Mouse (Mus musculus) stomach, embryonic 14.5 days (tissue): Measurements from ENCODE around the gene Adgrf1. TPM values are rescaled to one million over a fixed set of nuclear protein-coding genes. Genes with fewer than 3 reads are reported as not detected.

Experiments used
- ATAC-seq: fragments of 200-750 bp; cut with Nextera tagmentation; 2 replicates; pipeline ENCODE4 v1.8.0; 2017; ENCODE audit warnings: low read depth, moderate TSS enrichment; ENCODE audit not compliant: insufficient number of reproducible peaks, insufficient read depth, low FRiP score
- H3K27ac ChIP-seq: fragments of 300-500 bp; sonication (generic); 2 replicates; pipeline ENCODE4 v1.5.1; 2014; ENCODE audit warnings: mild to moderate bottlenecking, low read length, moderate library complexity, mixed read lengths
- H3K27me3 ChIP-seq: fragments of 300-500 bp; sonication (generic); 2 replicates; pipeline ENCODE4 v1.6.1; 2014; ENCODE audit warnings: low read length, control low read depth, mixed read lengths; ENCODE audit not compliant: control insufficient read depth, insufficient read depth
- H3K36me3 ChIP-seq: fragments of 300-500 bp; sonication (generic); 2 replicates; pipeline ENCODE4 v1.6.1; 2014; ENCODE audit warnings: mild to moderate bottlenecking, control low read depth, low read length, moderate library complexity, mixed read lengths; ENCODE audit not compliant: control insufficient read depth, insufficient read depth
- H3K4me1 ChIP-seq: fragments of 300-500 bp; sonication (generic); 2 replicates; pipeline ENCODE4 v1.6.1; 2014; ENCODE audit warnings: low read length, control low read depth, mixed read lengths; ENCODE audit not compliant: control insufficient read depth, insufficient read depth
- H3K4me2 ChIP-seq: fragments of 300-500 bp; sonication (generic); replicated peaks from 2 replicates; pipeline ENCODE4 v1.6.1; 2014; ENCODE audit warnings: low read depth, low read length, control low read depth
- H3K4me3 ChIP-seq: fragments of 300-500 bp; sonication (generic); 2 replicates; pipeline ENCODE4 v1.5.1; 2014; ENCODE audit warnings: low read depth, low read length, control low read depth
- H3K9ac ChIP-seq: fragments of 300-500 bp; sonication (generic); replicated peaks from 2 replicates; pipeline ENCODE4 v1.6.1; 2014; ENCODE audit warnings: low read depth, mild to moderate bottlenecking, control low read depth, low read length, moderate library complexity, mixed read lengths
- H3K9me3 ChIP-seq: fragments of 300-500 bp; sonication (generic); 2 replicates; pipeline ENCODE4 v1.6.1; 2016; ENCODE audit warnings: low read depth, low read length, control low read depth; ENCODE audit not compliant: control insufficient read depth
- WGBS: fragments of 180-500 bp; shearing (Covaris S2); extraction: QIAGEN DNeasy Blood & Tissue Kit; methylation state at CpG from one replicate; pipeline ENCODE4 v1.1.7; 2014; 5-methylcytosine and 5-hydroxymethylcytosine counted together
- polyA plus RNA-seq: library from polyadenylated mRNA; unstranded; fragments of >200 nt; fragmentation: Nextera tagmentation; extraction: Ambion mirVana; gene quantifications from 2 replicates; pipeline ENCODE4 v1.2.1, GENCODE M21; 2014

Gene Adgrf1
- polyA plus RNA-seq, 1 experiment from 2014 or later, result not detected

- Histone ChIP-seq H3K4me1 (peaks cover 6% of the 10 kb centered on the region; the same call in 1 of the 2 replicates), H3K4me3 (peak within 1 kb of the TSS; percentile 21), H3K4me2 (peak within 1 kb of the TSS; percentile 30), H3K36me3 (no peaks in the 10 kb centered on the region), H3K27ac (no peak within 1 kb of the TSS; the same call in 1 of the 2 replicates), H3K9ac (no peak within 1 kb of the TSS), H3K27me3 (no peaks in the 10 kb centered on the region), H3K9me3 (no peaks in the 10 kb centered on the region)
- 0 out of 2 replicates have a peak, but pooled peaks have one; percentile 53 for ATAC-seq
- WGBS, result 27% methylated on average over 16 of the region's 16 CpGs
These were observed 89.9 kb downstream of the Adgrf1 start, which contains the start of gene Adgrf5 for GRCm38 (mm10) chr17:43359826-43360619. Gene Adgrf5, plus strand, starts transcription at chr17:43360451.

DNA sequence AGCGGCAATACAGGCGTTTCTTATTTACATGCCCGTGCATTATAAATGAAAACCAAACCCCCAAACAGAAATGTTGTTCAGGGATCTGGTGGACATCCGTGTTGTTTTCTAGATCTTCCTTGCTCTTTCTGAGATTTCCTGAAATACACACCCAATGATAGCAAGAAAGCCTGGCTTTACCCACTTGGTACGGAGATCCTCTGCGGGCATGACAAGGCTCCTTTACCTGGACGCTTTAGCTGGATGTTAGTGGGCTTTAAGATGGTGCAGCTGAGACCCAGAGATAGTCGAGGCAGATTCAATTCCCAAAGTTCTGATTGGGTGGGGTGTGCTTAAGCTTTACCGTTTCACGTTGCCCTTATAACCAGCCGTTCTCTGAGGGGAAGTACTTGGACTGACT is 90.9 kb downstream of the Adgrf1 start:
- H3K27ac ChIP-seq, result no peak overlapping the region
- no peak overlapping the region for H3K4me2 ChIP-seq
- H3K9ac ChIP-seq, result no peak overlapping the region
- peaks cover 6% of the 10 kb centered on the region; the same call in 1 of the 2 replicates for H3K4me1 ChIP-seq
- H3K4me3 ChIP-seq, result peak overlapping the region; percentile 21; the same call in 1 of the 2 replicates
- 72% methylated on average over 11 of the region's 11 CpGs for WGBS
- no peaks in the 10 kb centered on the region for H3K36me3 ChIP-seq
- H3K27me3 ChIP-seq, result no peaks in the 10 kb centered on the region
- H3K9me3 ChIP-seq, result no peaks in the 10 kb centered on the region
- ATAC-seq, result no peak

DNA sequence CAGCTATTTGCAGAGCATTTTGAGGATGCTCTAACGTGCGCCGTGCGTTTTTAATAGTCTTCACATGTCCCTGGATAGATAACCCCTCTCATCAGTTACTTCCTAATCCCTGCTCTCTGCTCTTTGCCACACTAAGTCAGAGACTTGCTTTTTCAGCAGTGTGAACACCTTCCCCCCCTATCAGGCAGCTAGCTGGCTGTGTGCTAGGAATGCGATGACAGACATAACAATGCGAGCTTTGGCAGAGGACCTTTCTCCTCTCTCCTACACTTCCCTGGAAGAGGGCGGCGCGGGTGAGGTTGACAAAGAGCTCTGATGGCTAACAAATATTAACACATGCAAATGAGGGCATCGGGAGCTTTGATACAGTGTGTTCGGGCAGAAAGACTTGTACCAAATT is 92.2 kb downstream of the Adgrf1 start:
- 52% methylated on average over 11 of the region's 11 CpGs for WGBS
- no peak overlapping the region for H3K4me2 ChIP-seq
- H3K36me3 ChIP-seq, result no peaks in the 10 kb centered on the region
- H3K27me3 ChIP-seq, result no peaks in the 10 kb centered on the region
- H3K9ac ChIP-seq, result no peak overlapping the region
- H3K9me3 ChIP-seq, result no peaks in the 10 kb centered on the region
- no peak overlapping the region for H3K4me3 ChIP-seq
- ATAC-seq, result no peak
- H3K4me1 ChIP-seq, result peaks cover 6% of the 10 kb centered on the region; the same call in 1 of the 2 replicates
- no peak overlapping the region for H3K27ac ChIP-seq

DNA sequence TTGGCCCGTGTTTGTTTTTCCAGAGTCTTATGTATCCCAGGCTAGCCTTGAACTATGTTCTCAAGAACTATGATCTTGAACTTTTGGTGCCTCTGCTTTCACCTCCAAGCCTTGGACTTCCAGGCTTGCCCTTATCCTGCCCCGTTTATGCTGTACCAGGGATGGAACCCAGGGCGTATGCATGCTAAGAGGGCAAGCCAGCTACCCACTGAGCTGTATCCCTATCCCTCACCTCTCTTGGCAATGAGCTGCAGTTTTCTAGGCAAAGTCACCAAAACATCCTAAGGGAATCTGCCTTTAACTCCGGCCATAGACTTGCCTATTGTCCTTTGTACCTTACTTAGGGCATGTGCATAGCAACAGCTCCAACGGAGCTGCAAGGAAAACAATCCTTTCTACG is 92.8 kb downstream of the Adgrf1 start:
- Histone ChIP-seq H3K4me1 (peaks cover 6% of the 10 kb centered on the region; the same call in 1 of the 2 replicates), H3K9me3 (no peaks in the 10 kb centered on the region), H3K9ac (no peak overlapping the region), H3K27me3 (no peaks in the 10 kb centered on the region), H3K27ac (no peak overlapping the region), H3K4me3 (no peak overlapping the region), H3K4me2 (no peak overlapping the region), H3K36me3 (no peaks in the 10 kb centered on the region)
- 61% methylated on average over 6 of the region's 6 CpGs for WGBS
- no peak for ATAC-seq

DNA sequence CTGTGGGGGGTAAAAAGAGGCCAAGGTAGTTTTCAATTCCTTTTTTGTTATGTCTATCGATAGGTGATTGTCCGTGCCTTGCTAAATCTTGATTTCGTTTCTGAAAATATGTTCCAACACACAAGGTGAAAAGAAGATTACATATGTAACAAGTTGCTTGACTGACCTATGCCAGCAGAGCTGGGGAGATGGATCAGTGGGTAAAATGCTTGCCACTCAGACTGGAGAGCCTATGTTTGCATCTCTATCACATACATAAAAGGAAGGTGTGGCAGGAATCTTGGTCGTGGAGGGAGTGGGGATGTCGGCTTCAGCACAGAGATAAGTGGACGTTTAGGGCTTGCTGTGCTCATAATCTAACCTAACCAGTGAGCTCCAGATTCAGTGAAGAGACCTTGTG is 93.8 kb downstream of the Adgrf1 start:
- H3K9ac ChIP-seq, result no peak overlapping the region
- no peak overlapping the region for H3K27ac ChIP-seq
- no peaks in the 10 kb centered on the region for H3K9me3 ChIP-seq
- no peak overlapping the region for H3K4me3 ChIP-seq
- H3K36me3 ChIP-seq, result no peaks in the 10 kb centered on the region
- 51% methylated on average over 6 of the region's 6 CpGs for WGBS
- H3K27me3 ChIP-seq, result no peaks in the 10 kb centered on the region
- H3K4me2 ChIP-seq, result no peak overlapping the region
- ATAC-seq, result no peak
- peaks cover 6% of the 10 kb centered on the region; the same call in 1 of the 2 replicates for H3K4me1 ChIP-seq

- WGBS, result 74% methylated on average over 6 of the region's 6 CpGs
- no peak overlapping the region for H3K27ac ChIP-seq
- H3K27me3 ChIP-seq, result no peaks in the 10 kb centered on the region
- no peak overlapping the region for H3K4me2 ChIP-seq
- H3K4me3 ChIP-seq, result no peak overlapping the region
- H3K4me1 ChIP-seq, result peaks cover 3% of the 10 kb centered on the region; the same call in 1 of the 2 replicates
- no peak overlapping the region for H3K9ac ChIP-seq
- no peak for ATAC-seq
- no peaks in the 10 kb centered on the region for H3K36me3 ChIP-seq
- no peaks in the 10 kb centered on the region for H3K9me3 ChIP-seq
These were observed 95.2 kb downstream of the Adgrf1 start for GRCm38 (mm10) chr17:43365297-43365696.

GRCm38 (mm10) chr17:43366486-43366885 is 96.4 kb downstream of the Adgrf1 start:
- no peak for ATAC-seq
- Histone ChIP-seq H3K27me3 (no peaks in the 10 kb centered on the region), H3K27ac (no peak overlapping the region)

DNA sequence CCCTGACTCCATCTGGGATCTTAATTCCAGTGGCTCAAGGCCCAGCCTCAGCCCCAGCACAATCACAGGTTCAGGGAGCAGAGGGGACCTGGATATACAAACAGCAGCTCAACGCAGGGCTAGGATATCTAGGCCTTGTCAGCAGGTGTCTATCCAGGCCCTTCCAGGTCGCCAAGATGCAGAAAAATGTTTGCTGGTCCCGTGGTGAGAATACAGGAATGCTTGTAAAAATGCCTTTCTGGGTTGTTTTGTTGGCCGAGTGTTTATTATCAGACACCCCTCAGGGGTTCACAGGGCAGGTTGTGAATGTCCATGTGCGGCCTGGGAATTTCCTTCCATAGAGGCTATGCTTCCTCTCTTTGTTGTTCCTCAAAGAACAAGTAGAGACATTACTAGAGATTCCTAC is 98.0 kb downstream of the Adgrf1 start:
- WGBS, result 57% methylated on average over 5 of the region's 5 CpGs
- no peak; the same call in 1 of the 2 replicates for ATAC-seq
- no peak overlapping the region for H3K27ac ChIP-seq
- no peak overlapping the region for H3K4me2 ChIP-seq
- H3K4me3 ChIP-seq, result no peak overlapping the region
- no peaks in the 10 kb centered on the region for H3K9me3 ChIP-seq
- H3K27me3 ChIP-seq, result no peaks in the 10 kb centered on the region
- H3K36me3 ChIP-seq, result no peaks in the 10 kb centered on the region
- no peak overlapping the region for H3K9ac ChIP-seq
- H3K4me1 ChIP-seq, result no peaks in the 10 kb centered on the region

More at GRCm38 (mm10) chr17:43366486-43366885, 96.4 kb downstream of the Adgrf1 start:
- Histone ChIP-seq H3K9me3 (no peaks in the 10 kb centered on the region), H3K4me2 (no peak overlapping the region), H3K36me3 (no peaks in the 10 kb centered on the region), H3K9ac (no peak overlapping the region), H3K4me1 (no peaks in the 10 kb centered on the region), H3K4me3 (no peak overlapping the region)
- WGBS, result 67% methylated on average over 9 of the region's 9 CpGs
